Mouse (Mus musculus): ENCODE measurements around the gene Trpt1. TPM values are rescaled to one million over a fixed set of nuclear protein-coding genes. Genes with fewer than 3 reads are reported as not detected.
A peak's percentile ranks its signal among the peaks of the same experiment; 100 is the strongest.

Trpt1 gene
- total RNA-seq, 2 experiments from 2014 or later, result 18.8 to 19.6 TPM

GRCm38 (mm10) chr19:6997721-6998290 lies 1.9 kb downstream of the Trpt1 start:
- intact Hi-C loops (cut with DNase I), result loop anchor here (2.0 kb wide), 1 partner anchor 21 kb away; the partner anchor contains the start of gene Fermt3
- H3K27ac ChIP-seq, result no peak overlapping the region
- TF ChIP-seq CTCF (IDR thresholded peaks at IDR 0.05), result no peak
- no peak overlapping the region for H3K4me3 ChIP-seq
- no peak for DNase-seq (ENCODE audit: extremely low spot score in 1 of 2, low spot score in 2 of 2)

GRCm38 (mm10) chr19:6999360-7000063 lies 3.6 kb downstream of the Trpt1 start:
- intact Hi-C loops (cut with DNase I), result no loop called here
- H3K4me3 ChIP-seq, result no peak overlapping the region
- no peak overlapping the region for H3K27ac ChIP-seq
- DNase-seq (ENCODE audit: extremely low spot score in 1 of 2, low spot score in 2 of 2), result no peak
- TF ChIP-seq CTCF (IDR thresholded peaks at IDR 0.05), result no peak

DNA sequence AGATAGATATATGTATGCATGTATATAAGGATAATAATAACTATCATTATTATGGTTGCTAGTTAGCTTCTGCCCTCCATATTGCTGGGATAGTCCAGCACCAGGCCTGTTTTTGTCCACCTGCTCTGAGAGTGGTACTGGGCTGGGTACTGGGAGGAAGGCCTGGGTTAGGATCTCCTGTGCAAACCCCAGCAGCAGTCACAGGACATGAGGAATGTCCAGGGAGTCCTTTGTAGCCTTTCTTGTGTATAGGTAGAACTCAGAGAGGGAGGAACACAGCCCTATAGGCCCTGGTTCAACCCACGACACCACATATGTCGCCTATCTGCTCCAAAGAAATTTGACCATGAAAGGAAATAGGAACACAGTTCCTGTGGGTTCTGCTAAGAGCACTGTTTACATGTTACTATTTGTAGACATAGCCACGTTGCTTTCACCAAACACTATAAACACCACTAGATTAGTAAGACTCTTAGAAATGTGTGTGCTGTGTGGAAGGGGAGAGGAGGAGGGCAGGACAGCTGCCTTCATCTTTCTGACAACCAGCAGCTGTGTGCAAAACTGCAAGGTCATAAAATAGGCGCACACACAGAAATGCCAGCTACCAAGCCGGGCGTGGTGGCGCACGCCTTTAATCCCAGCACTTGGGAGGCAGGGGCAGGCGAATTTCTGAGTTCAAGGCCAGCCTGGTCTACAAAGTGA lies 11.1 kb downstream of the Trpt1 start:
- intact Hi-C loops (cut with DNase I), result no loop called here
- no peak overlapping the region for H3K4me3 ChIP-seq
- H3K27ac ChIP-seq, result no peak overlapping the region
- no peak for TF ChIP-seq CTCF (IDR thresholded peaks at IDR 0.05)
- no peak for DNase-seq (ENCODE audit: extremely low spot score in 1 of 2, low spot score in 2 of 2)

- Histone ChIP-seq H3K27ac (no peak overlapping the region), H3K4me3 (no peak overlapping the region)
- no peak for DNase-seq (ENCODE audit: extremely low spot score in 1 of 2, low spot score in 2 of 2)
- TF ChIP-seq CTCF (IDR thresholded peaks at IDR 0.05), result no peak
- intact Hi-C loops (cut with DNase I), result no loop called here
Observed at GRCm38 (mm10) chr19:7012426-7012825, 16.5 kb downstream of the Trpt1 start.

- TF ChIP-seq CTCF (IDR thresholded peaks at IDR 0.05), result no peak
- no peak overlapping the region for H3K4me3 ChIP-seq
- no peak overlapping the region for H3K27ac ChIP-seq
- no peak for DNase-seq (ENCODE audit: extremely low spot score in 1 of 2, low spot score in 2 of 2)
- intact Hi-C loops (cut with DNase I), result no loop called here
Observed at GRCm38 (mm10) chr19:7013984-7014383, 18.1 kb downstream of the Trpt1 start.

DNA sequence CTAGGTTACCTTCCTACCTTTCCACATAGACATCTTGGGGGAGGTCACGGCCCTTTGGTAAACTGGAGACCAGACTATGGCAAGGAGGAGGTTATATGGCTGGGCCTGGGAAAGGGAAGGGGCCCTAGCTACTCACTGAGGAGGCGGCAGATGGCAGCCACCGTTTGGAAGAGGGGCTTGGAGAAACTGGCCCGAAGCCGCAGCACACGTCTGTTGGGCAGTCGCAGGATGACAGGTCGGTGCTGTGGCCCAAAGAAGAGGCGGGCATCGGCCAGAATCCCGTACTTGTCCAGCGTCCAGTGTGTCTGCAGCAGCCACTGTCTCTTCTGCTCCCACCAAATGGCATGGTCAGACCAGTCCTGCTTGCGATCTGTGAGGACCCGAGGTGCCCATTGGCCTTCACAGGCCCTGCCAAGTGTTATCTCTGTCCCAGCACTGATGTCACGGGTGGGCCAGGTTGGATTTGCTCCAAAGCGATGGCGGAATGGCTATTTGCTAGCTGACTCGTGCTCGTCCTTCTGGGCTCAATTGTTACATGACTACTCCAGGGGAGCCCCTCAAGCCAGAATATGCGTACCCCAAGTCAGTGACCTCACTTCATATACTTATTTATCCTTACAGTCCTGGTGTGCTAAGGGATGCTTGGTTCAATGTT lies 18.7 kb downstream of the Trpt1 start:
- intact Hi-C loops (cut with DNase I), result no loop called here
- Histone ChIP-seq H3K4me3 (no peak overlapping the region), H3K27ac (no peak overlapping the region)
- TF ChIP-seq CTCF (IDR thresholded peaks at IDR 0.05), result no peak
- no peak for DNase-seq (ENCODE audit: extremely low spot score in 1 of 2, low spot score in 2 of 2)

DNA sequence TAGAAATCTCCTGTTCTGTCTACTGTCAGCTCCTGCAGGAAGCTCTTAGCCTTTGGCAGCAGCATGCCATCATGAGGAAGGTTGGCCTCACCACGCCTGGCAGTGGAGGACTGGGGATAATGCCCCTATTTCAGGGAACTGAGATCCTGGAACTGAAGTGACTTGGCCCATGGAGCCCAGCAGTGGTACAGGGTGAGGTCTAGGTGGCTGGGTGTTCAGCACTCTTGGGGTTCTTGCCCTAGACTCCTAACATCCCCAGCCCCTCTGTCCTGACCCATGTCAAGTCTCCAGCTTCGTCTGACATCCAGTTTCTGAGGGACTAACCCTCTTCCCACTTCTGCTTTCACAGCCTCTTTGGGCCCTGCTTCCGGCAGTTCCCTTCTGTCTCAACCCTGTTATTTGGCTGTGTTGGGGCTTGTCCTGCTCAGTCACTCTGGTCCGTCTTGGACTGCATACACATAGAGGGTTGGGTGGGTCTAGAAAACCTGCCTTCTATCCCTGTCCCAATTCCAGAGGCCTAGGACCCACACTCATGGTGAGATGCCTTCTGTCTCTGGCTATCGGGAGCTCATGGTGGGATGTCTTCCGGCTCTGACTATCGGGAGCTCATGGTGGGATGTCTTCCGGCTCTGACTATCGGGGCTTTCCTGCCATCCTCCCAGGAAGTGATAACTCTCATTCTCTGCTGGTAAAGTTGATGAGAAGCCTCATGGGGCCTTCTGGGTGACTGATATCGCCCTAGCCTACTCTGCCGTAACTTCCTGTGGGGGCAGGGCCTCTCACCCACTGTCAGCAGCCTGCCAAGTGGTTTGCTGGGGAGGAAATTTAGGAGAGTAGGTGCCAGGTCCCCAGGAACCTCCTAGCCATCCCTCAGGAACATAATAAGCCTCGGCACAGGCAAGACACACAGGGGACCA lies 21.9 kb downstream of the Trpt1 start:
- H3K27ac ChIP-seq, result no peak overlapping the region
- no peak overlapping the region for H3K4me3 ChIP-seq
- no peak for TF ChIP-seq CTCF (IDR thresholded peaks at IDR 0.05)
- intact Hi-C loops (cut with DNase I), result loop anchor here (2.0 kb wide), 1 partner anchor 21 kb away; the partner anchor contains the start of genes Nudt22 and Trpt1
- no peak for DNase-seq (ENCODE audit: extremely low spot score in 1 of 2, low spot score in 2 of 2)

DNA sequence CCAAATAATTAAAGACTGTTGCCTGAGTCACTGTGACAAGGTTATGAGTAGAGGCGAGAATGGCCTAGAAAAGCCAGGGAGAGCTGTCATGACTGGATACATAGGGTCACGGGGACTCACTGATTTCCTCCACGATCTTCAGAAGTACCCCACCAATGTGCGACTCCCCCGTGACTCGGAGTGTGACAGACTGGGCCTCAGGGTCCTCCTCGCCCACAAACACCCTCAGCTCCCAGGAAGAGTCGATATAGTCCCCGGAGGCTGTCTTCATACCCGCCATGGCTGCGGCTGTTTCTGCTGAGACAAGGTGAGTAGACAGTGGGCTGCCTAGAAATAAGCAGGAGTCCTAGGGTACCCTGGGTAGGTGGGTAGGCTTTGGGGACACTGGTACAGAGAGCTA lies 22.6 kb downstream of the Trpt1 start:
- no peak for TF ChIP-seq CTCF (IDR thresholded peaks at IDR 0.05)
- DNase-seq (ENCODE audit: extremely low spot score in 1 of 2, low spot score in 2 of 2), result no peak
- H3K27ac ChIP-seq, result no peak overlapping the region; the same call in 1 of the 2 replicates
- intact Hi-C loops (cut with DNase I), result loop anchor here (2.0 kb wide), 1 partner anchor 22 kb away; the partner anchor contains the start of genes Nudt22 and Trpt1
- H3K4me3 ChIP-seq, result no peak overlapping the region

- TF ChIP-seq CTCF (IDR thresholded peaks at IDR 0.05), result no peak
- no peak for DNase-seq (ENCODE audit: extremely low spot score in 1 of 2, low spot score in 2 of 2)
- no peak within 1 kb of the TSS for H3K4me3 ChIP-seq
- intact Hi-C loops (cut with DNase I), result loop anchor here (2.0 kb wide), 1 partner anchor 22 kb away; the partner anchor contains the start of genes Nudt22 and Trpt1
- no peak within 1 kb of the TSS; the same call in 1 of the 2 replicates for H3K27ac ChIP-seq
Observed at GRCm38 (mm10) chr19:7019191-7019590, 23.3 kb downstream of the Trpt1 start, which contains the start of gene Fermt3. Gene Fermt3, minus strand, starts transcription at chr19:7019469.

DNA sequence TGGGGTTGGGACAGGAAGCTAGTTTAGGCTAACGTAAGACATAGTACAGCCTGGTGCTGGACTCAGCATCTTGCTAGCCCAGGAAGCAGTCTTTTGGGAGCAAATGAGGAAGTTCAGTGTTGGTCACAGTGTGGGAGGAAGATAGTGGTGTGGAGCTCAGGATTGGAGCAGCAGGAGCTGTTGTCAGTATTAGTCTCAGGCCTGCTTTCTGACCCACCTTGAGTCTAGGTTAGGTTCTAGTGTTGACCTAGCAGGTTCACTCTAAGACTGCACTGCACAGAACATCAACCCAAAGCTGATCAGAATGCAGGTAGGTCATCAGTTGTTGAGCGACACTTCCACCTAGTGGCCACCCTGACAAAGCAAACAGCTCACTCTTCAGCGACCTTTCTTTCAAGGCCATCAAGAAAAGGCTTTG lies 24.3 kb downstream of the Trpt1 start:
- intact Hi-C loops (cut with DNase I), result loop anchor here (1.0 kb wide), 1 partner anchor 96 kb away; no protein-coding TSS in a partner anchor
- no peak overlapping the region for H3K4me3 ChIP-seq
- no peak for DNase-seq (ENCODE audit: extremely low spot score in 1 of 2, low spot score in 2 of 2)
- H3K27ac ChIP-seq, result no peak overlapping the region
- peak; percentile 69 for TF ChIP-seq CTCF (IDR thresholded peaks at IDR 0.05)

GRCm38 (mm10) chr19:7029531-7029930 lies 33.6 kb downstream of the Trpt1 start:
- peak; percentile 30 to 63 for DNase-seq (ENCODE audit: extremely low spot score in 1 of 2, low spot score in 2 of 2)
- H3K4me3 ChIP-seq, result no peak overlapping the region
- peak overlapping the region; percentile 40 for H3K27ac ChIP-seq
- TF ChIP-seq CTCF (IDR thresholded peaks at IDR 0.05), result no peak
- intact Hi-C loops (cut with DNase I), result no loop called here
